Comparison of ENCODE assay signal across 12 mouse cellular contexts in genomic region chr14:118691404-118691803, GRCm38 (mm10). TPM values are rescaled to one million over a fixed set of nuclear protein-coding genes. Genes with fewer than 3 reads are reported as not detected.
DNase-seq lines count a peak whose midpoint lies in the region; ATAC-seq and TF ChIP-seq lines count a peak whose summit lies in the region.
"Had no signal": no experiment of that assay in that cellular context is flagged by ENCODE, and none has a peak within 500 bp of the region (broad histone marks: within the 10 kb centered on the region; RNA-seq: fewer than 3 reads in every experiment).

No protein-coding gene starts in this region.

- H3K36me3 ChIP-seq in hindbrain, postnatal 0 days (ENCODE audit: insufficient read depth, low read length) = no peaks in the 10 kb centered on the region
- H3K36me3 ChIP-seq in hindbrain, embryonic 12.5 days = no peaks in the 10 kb centered on the region
- 0 out of 2 replicates have a peak, but pooled peaks cover 3% of the 10 kb centered on the region for H3K36me3 ChIP-seq in liver, embryonic 15.5 days (replicated peaks)
- no peaks in the 10 kb centered on the region for H3K36me3 ChIP-seq in liver, embryonic 12.5 days
- peaks cover 40% of the 10 kb centered on the region; the same call in 1 of the 2 replicates for H3K36me3 ChIP-seq in ES-E14 (ENCODE audit: control insufficient read depth, insufficient read depth, low read length, poor library complexity, severe bottlenecking)
- no peaks in the 10 kb centered on the region for H3K36me3 ChIP-seq in embryonic facial prominence, embryonic 15.5 days
- H3K36me3 ChIP-seq: hindbrain, embryonic 15.5 days had no signal

- no peaks in the 10 kb centered on the region for H3K9me3 ChIP-seq in hindbrain, postnatal 0 days (ENCODE audit: low read length)
- H3K9me3 ChIP-seq in hindbrain, embryonic 12.5 days (replicated peaks) = no peaks in the 10 kb centered on the region
- no peaks in the 10 kb centered on the region for H3K9me3 ChIP-seq in liver, embryonic 15.5 days (replicated peaks)
- no peaks in the 10 kb centered on the region for H3K9me3 ChIP-seq in liver, embryonic 12.5 days (replicated peaks)
- no peaks in the 10 kb centered on the region for H3K9me3 ChIP-seq in ES-E14 (ENCODE audit: control insufficient read depth, insufficient read depth, low read depth, low read length)
- H3K9me3 ChIP-seq in embryonic facial prominence, embryonic 15.5 days (replicated peaks) = no peaks in the 10 kb centered on the region
- H3K9me3 ChIP-seq: hindbrain, embryonic 15.5 days had no signal

- TF ChIP-seq CTCF in hindbrain, postnatal 0 days (IDR thresholded peaks at IDR 0.05; ENCODE audit: low read depth) = no peak

- no peak for DNase-seq in hindbrain, postnatal 0 days (ENCODE audit: low spot score)
- no peak for DNase-seq in ES-E14 (ENCODE audit: low read depth, low spot score)
- no peak for DNase-seq in natural killer cell, adult 2 months (ENCODE audit: low spot score in 2 of 2)
- no peak for DNase-seq in thymus, postnatal 36 days
- DNase-seq: cerebellum, adult 8-10 months; gastrocnemius, postnatal 25 days had no signal

- no peak overlapping the region for H3K4me2 ChIP-seq in hindbrain, postnatal 0 days (ENCODE audit: low read depth, low read length)
- no peak overlapping the region for H3K4me2 ChIP-seq in hindbrain, embryonic 12.5 days (replicated peaks)
- no peak overlapping the region for H3K4me2 ChIP-seq in liver, embryonic 15.5 days
- no peak overlapping the region for H3K4me2 ChIP-seq in liver, embryonic 12.5 days
- H3K4me2 ChIP-seq in embryonic facial prominence, embryonic 15.5 days (replicated peaks) = no peak overlapping the region
- H3K4me2 ChIP-seq: hindbrain, embryonic 15.5 days had no signal

- H3K4me3 ChIP-seq in hindbrain, postnatal 0 days (ENCODE audit: low read length) = no peak overlapping the region
- H3K4me3 ChIP-seq in hindbrain, embryonic 12.5 days = no peak overlapping the region
- H3K4me3 ChIP-seq in liver, embryonic 15.5 days (replicated peaks) = no peak overlapping the region
- no peak overlapping the region for H3K4me3 ChIP-seq in liver, embryonic 12.5 days
- no peak overlapping the region for H3K4me3 ChIP-seq in ES-E14 (ENCODE audit: insufficient read depth in 1 of 2, low read depth in 1 of 2, low read length in 2 of 2, poor library complexity in 1 of 2, severe bottlenecking in 1 of 2)
- H3K4me3 ChIP-seq in embryonic facial prominence, embryonic 15.5 days (replicated peaks) = no peak overlapping the region
- H3K4me3 ChIP-seq: hindbrain, embryonic 15.5 days had no signal

- H3K27me3 ChIP-seq in hindbrain, postnatal 0 days (ENCODE audit: insufficient read depth, low read length) = no peaks in the 10 kb centered on the region
- H3K27me3 ChIP-seq in hindbrain, embryonic 12.5 days = no peaks in the 10 kb centered on the region
- no peaks in the 10 kb centered on the region for H3K27me3 ChIP-seq in liver, embryonic 15.5 days
- no peaks in the 10 kb centered on the region for H3K27me3 ChIP-seq in liver, embryonic 12.5 days (replicated peaks)
- no peaks in the 10 kb centered on the region for H3K27me3 ChIP-seq in embryonic facial prominence, embryonic 15.5 days
- H3K27me3 ChIP-seq: hindbrain, embryonic 15.5 days had no signal

- no peak overlapping the region for H3K9ac ChIP-seq in hindbrain, postnatal 0 days (replicated peaks; ENCODE audit: low read length)
- H3K9ac ChIP-seq in hindbrain, embryonic 12.5 days = no peak overlapping the region
- H3K9ac ChIP-seq in liver, embryonic 15.5 days = no peak overlapping the region
- no peak overlapping the region for H3K9ac ChIP-seq in liver, embryonic 12.5 days
- 0 out of 2 replicates have a peak overlapping the region, but pooled peaks have one; percentile 19 for H3K9ac ChIP-seq in ES-E14 (ENCODE audit: insufficient read depth, low read depth, low read length, poor library complexity, severe bottlenecking)
- H3K9ac ChIP-seq in embryonic facial prominence, embryonic 15.5 days = no peak overlapping the region
- H3K9ac ChIP-seq: hindbrain, embryonic 15.5 days had no signal

- H3K4me1 ChIP-seq in hindbrain, postnatal 0 days (ENCODE audit: insufficient read depth, low read length) = no peaks in the 10 kb centered on the region; the same call in 1 of the 2 replicates
- H3K4me1 ChIP-seq in hindbrain, embryonic 12.5 days = peaks cover 24% of the 10 kb centered on the region
- peaks cover 16% of the 10 kb centered on the region for H3K4me1 ChIP-seq in liver, embryonic 15.5 days (replicated peaks)
- peaks cover 23% of the 10 kb centered on the region for H3K4me1 ChIP-seq in liver, embryonic 12.5 days
- peaks cover 33 to 61% of the 10 kb centered on the region in 2 experiments for H3K4me1 ChIP-seq in ES-E14 (ENCODE audit: control insufficient read depth in 2 of 2, insufficient read depth in 2 of 2, low read length in 2 of 2, poor library complexity in 1 of 2)
- peaks cover 7% of the 10 kb centered on the region for H3K4me1 ChIP-seq in embryonic facial prominence, embryonic 15.5 days

- in situ Hi-C loops in ES-E14 (cut with MboI; ENCODE audit: low sequenced_read_pairs in 2 of 2, unreplicated experiment in 2 of 2) = no loop called here

- ATAC-seq in hindbrain, postnatal 0 days = no peak
- ATAC-seq in hindbrain, embryonic 12.5 days (ENCODE audit: low FRiP score) = no peak
- ATAC-seq in liver, embryonic 15.5 days (ENCODE audit: insufficient read depth) = no peak
- ATAC-seq in liver, embryonic 12.5 days = no peak
- ATAC-seq in embryonic facial prominence, embryonic 15.5 days (ENCODE audit: insufficient number of reproducible peaks, low FRiP score, low TSS enrichment, low read depth) = no peak
- ATAC-seq: forebrain, embryonic 16.5 days had no signal

- peak overlapping the region; percentile 27; the same call in 1 of the 2 replicates for H3K27ac ChIP-seq in hindbrain, postnatal 0 days
- no peak overlapping the region for H3K27ac ChIP-seq in hindbrain, embryonic 12.5 days
- peak overlapping the region; percentile 33; the same call in 1 of the 2 replicates for H3K27ac ChIP-seq in liver, embryonic 15.5 days (replicated peaks)
- H3K27ac ChIP-seq in liver, embryonic 12.5 days = no peak overlapping the region
- no peak overlapping the region; the same call in 1 of the 2 replicates for H3K27ac ChIP-seq in ES-E14 (ENCODE audit: insufficient read depth, low read depth, low read length, poor library complexity, severe bottlenecking)
- H3K27ac ChIP-seq in embryonic facial prominence, embryonic 15.5 days (replicated peaks) = 0 out of 2 replicates have a peak overlapping the region, but pooled peaks have one; percentile 14
- H3K27ac ChIP-seq: hindbrain, embryonic 15.5 days had no signal

- WGBS in hindbrain, postnatal 0 days = 89% methylated on average over 5 of the region's 5 CpGs
- WGBS in hindbrain, embryonic 12.5 days = 84% methylated on average over 5 of the region's 5 CpGs
- 76% methylated on average over 5 of the region's 5 CpGs for WGBS in liver, embryonic 15.5 days (ENCODE audit: insufficient replicate concordance)
- 75% methylated on average over 5 of the region's 5 CpGs for WGBS in liver, embryonic 12.5 days (ENCODE audit: insufficient replicate concordance)
- 80% methylated on average over 5 of the region's 5 CpGs for WGBS in embryonic facial prominence, embryonic 15.5 days

TF ChIP-seq in ES-E14, 5 proteins besides CTCF, POLR2A, EP300 and RAD21:
- TF ChIP-seq ZNF384 (IDR thresholded peaks at IDR 0.05; ENCODE audit: low read depth, low read length) (no peak), ZC3H11A (IDR thresholded peaks at IDR 0.05; ENCODE audit: borderline replicate concordance, low read depth, low read length) (no peak), MAFK (IDR thresholded peaks at IDR 0.05; ENCODE audit: insufficient read depth, low read depth, low read length) (no peak), CHD2 (IDR thresholded peaks at IDR 0.05; ENCODE audit: low read depth, low read length) (no peak), HCFC1 (IDR thresholded peaks at IDR 0.05; ENCODE audit: borderline replicate concordance, insufficient read depth, low read length) (no peak)

RNA-seq across cellular contexts. Expression of gene Abcc4, which starts 14.6 kb away (rescaled TPM):
- total RNA-seq in hindbrain, postnatal 0 days (2014; rRNA removed) = 4.3 and 4.8 TPM in 2 replicates
- polyA plus RNA-seq in hindbrain, postnatal 0 days (2015; fragmentation: Nextera tagmentation; extraction: Ambion mirVana) = 2.1 and 2.3 TPM in 2 replicates
- 2.8 and 3.2 TPM in 2 replicates for polyA plus RNA-seq in hindbrain, embryonic 12.5 days (2016; fragmentation: Nextera tagmentation; extraction: Ambion mirVana)
- 1.8 and 1.9 TPM in 2 replicates for polyA plus RNA-seq in liver, embryonic 15.5 days (2015; fragmentation: Nextera tagmentation; extraction: Ambion mirVana)
- polyA plus RNA-seq in liver, embryonic 12.5 days (2016; fragmentation: Nextera tagmentation; extraction: Ambion mirVana) = 3.0 and 3.4 TPM in 2 replicates
- 36.5 and 110 TPM in 2 replicates for total RNA-seq in ES-E14 (2012; rRNA removed)
- polyA plus RNA-seq in embryonic facial prominence, embryonic 15.5 days (2015; fragmentation: Nextera tagmentation; extraction: Ambion mirVana) = 3.2 and 4.3 TPM in 2 replicates

Comparison
In these comparisons a context has a peak if more than half of its experiments do, and no peak if none do; other contexts are left out.
1. H3K27ac ChIP-seq: peak in hindbrain, postnatal 0 days (single experiment), liver, embryonic 15.5 days (single experiment) and embryonic facial prominence, embryonic 15.5 days (single experiment); none in hindbrain, embryonic 12.5 days (single experiment), liver, embryonic 12.5 days (single experiment) and ES-E14 (single experiment).